ENCODE assay signal across 19 mouse cellular contexts in genomic region chr6:118533381-118533780, GRCm38 (mm10).
"Had no signal": no experiment of that assay in that cellular context is flagged by ENCODE, and none has a peak within 500 bp of the region (broad histone marks: within the 10 kb centered on the region; RNA-seq: fewer than 3 reads in every experiment).

No protein-coding gene starts in this region.

- H3K9ac ChIP-seq: kidney, embryonic 15.5 days; limb, embryonic 12.5 days; limb, embryonic 15.5 days; liver, embryonic 14.5 days; liver, postnatal 0 days; lung, embryonic 14.5 days; midbrain, embryonic 13.5 days had no signal

- H3K27ac ChIP-seq: kidney, embryonic 15.5 days; limb, embryonic 12.5 days; limb, embryonic 15.5 days; liver, embryonic 14.5 days; macrophage; midbrain, embryonic 10.5 days; midbrain, embryonic 13.5 days had no signal

- H3K27me3 ChIP-seq: kidney, embryonic 15.5 days; limb, embryonic 12.5 days; limb, embryonic 15.5 days; midbrain, embryonic 13.5 days had no signal

- H3K4me3 ChIP-seq: kidney, embryonic 15.5 days; limb, embryonic 12.5 days; limb, embryonic 15.5 days; midbrain, embryonic 10.5 days; midbrain, embryonic 13.5 days; myocyte had no signal

- H3K9me3 ChIP-seq: kidney, embryonic 15.5 days; limb, embryonic 12.5 days; limb, embryonic 15.5 days; midbrain, embryonic 10.5 days; midbrain, embryonic 13.5 days had no signal

- ATAC-seq: liver, postnatal 0 days; lung, postnatal 0 days; midbrain, embryonic 13.5 days; midbrain, embryonic 16.5 days had no signal

- DNase-seq: kidney, adult 8-10 months; kidney, postnatal 10 days; kidney, postnatal 36 days; layer of hippocampus, postnatal 36 days; left cerebral cortex, postnatal 4 days; liver, postnatal 0 days; lung, embryonic 14.5 days; thymus, adult 18-20 months; thymus, postnatal 36 days had no signal

- H3K4me1 ChIP-seq: kidney, embryonic 15.5 days; limb, embryonic 12.5 days; limb, embryonic 15.5 days; midbrain, embryonic 10.5 days; midbrain, embryonic 13.5 days had no signal
